Mouse (Mus musculus) stomach, embryonic 15.5 days (tissue): ENCODE data around the gene Lce6a. TPM values are rescaled to one million over a fixed set of nuclear protein-coding genes. Genes with fewer than 3 reads are reported as not detected.

Source experiments
- polyA plus RNA-seq: library from polyadenylated mRNA; unstranded; fragments of >200 nt; fragmentation: Nextera tagmentation; extraction: Ambion mirVana; gene quantifications from 2 replicates; pipeline ENCODE4 v1.2.1, GENCODE M21; 2015

Gene Lce6a
- polyA plus RNA-seq, 1 experiment from 2014 or later = not detected

Other genes with a start within 250 kb of the Lce6a start
- gene Sprr2h, start 236.0 kb downstream of the Lce6a start, polyA plus RNA-seq = 0.21 TPM in 1 of 2 replicates, not detected in the other
- 0.60 TPM in 1 of 2 replicates, not detected in the other for gene Sprr2i, start 213.7 kb downstream of the Lce6a start, polyA plus RNA-seq
- gene Sprr2j-ps, start 203.6 kb downstream of the Lce6a start, polyA plus RNA-seq = 1.2 TPM in 1 of 2 replicates, not detected in the other
- gene Gm9774, start 192.2 kb downstream of the Lce6a start, polyA plus RNA-seq = 7.3 and 25.4 TPM in 2 replicates
- 0.73 TPM in 1 of 2 replicates, not detected in the other for gene Sprr2k, start 189.1 kb downstream of the Lce6a start, polyA plus RNA-seq
- gene Sprr1b, start 182.9 kb downstream of the Lce6a start, polyA plus RNA-seq = 1.6 TPM in 1 of 2 replicates, not detected in the other
- 30.3 and 125 TPM in 2 replicates for gene Sprr3, start 162.9 kb downstream of the Lce6a start, polyA plus RNA-seq
- gene Sprr1a, start 135.8 kb downstream of the Lce6a start, polyA plus RNA-seq = 69.5 and 186 TPM in 2 replicates
- gene Sprr4, start 121.2 kb downstream of the Lce6a start, polyA plus RNA-seq = not detected in 2 replicates
- gene 2310046K23Rik, start 87.1 kb downstream of the Lce6a start, polyA plus RNA-seq = not detected in 2 replicates
- 0.41 and 1.2 TPM in 2 replicates for gene Ivl, start 47.9 kb downstream of the Lce6a start, polyA plus RNA-seq
- gene Smcp, start 32.7 kb downstream of the Lce6a start, polyA plus RNA-seq = 0.67 TPM in 1 of 2 replicates, not detected in the other
- gene 2210017I01Rik, start 14.2 kb downstream of the Lce6a start, polyA plus RNA-seq = not detected in 2 replicates
- gene Lce1a1, start 26.6 kb upstream of the Lce6a start, polyA plus RNA-seq = not detected in 2 replicates
- gene Lce1b, start 35.3 kb upstream of the Lce6a start, polyA plus RNA-seq = not detected in 2 replicates
- gene Lce1a2, start 48.7 kb upstream of the Lce6a start, polyA plus RNA-seq = not detected in 2 replicates
- not detected in 2 replicates for gene Lce1c, start 57.6 kb upstream of the Lce6a start, polyA plus RNA-seq
- gene Lce1d, start 65.5 kb upstream of the Lce6a start, polyA plus RNA-seq = not detected in 2 replicates
- not detected in 2 replicates for gene Lce1e, start 87.4 kb upstream of the Lce6a start, polyA plus RNA-seq
- not detected in 2 replicates for gene Lce1f, start 98.7 kb upstream of the Lce6a start, polyA plus RNA-seq
- not detected in 2 replicates for gene Gm38119, start 117.4 kb upstream of the Lce6a start, polyA plus RNA-seq
- gene Lce1g, start 130.7 kb upstream of the Lce6a start, polyA plus RNA-seq = not detected in 2 replicates
- not detected in 2 replicates for gene Lce1h, start 143.4 kb upstream of the Lce6a start, polyA plus RNA-seq
- not detected in 2 replicates for gene Lce1i, start 157.2 kb upstream of the Lce6a start, polyA plus RNA-seq
- not detected in 2 replicates for gene Lce1j, start 168.9 kb upstream of the Lce6a start, polyA plus RNA-seq
- gene Lce1k, start 186.2 kb upstream of the Lce6a start, polyA plus RNA-seq = not detected in 2 replicates
- gene Kprp, start 205.6 kb upstream of the Lce6a start, polyA plus RNA-seq = 0.05 TPM in 1 of 2 replicates, not detected in the other
- gene Lce1l, start 229.6 kb upstream of the Lce6a start, polyA plus RNA-seq = not detected in 2 replicates
- not detected in 2 replicates for gene 2310050C09Rik, start 248.6 kb upstream of the Lce6a start, polyA plus RNA-seq